Mouse (Mus musculus): ENCODE measurements around the gene Tbc1d22a.
"Not testable (repeated sequence)": the region's sequence is repeated elsewhere in the genome, so short reads cannot be mapped to it uniquely, and the experiment has no call there.

Tbc1d22a gene

GRCm38 (mm10) chr15:86181321-86181720 is 32.9 kb upstream of the Tbc1d22a start:
- not testable (repeated sequence) for DNase-seq (ENCODE audit: low read depth)

- no peak for DNase-seq (ENCODE audit: low read depth)
Measured at GRCm38 (mm10) chr15:86181941-86182439, 32.3 kb upstream of the Tbc1d22a start.

GRCm38 (mm10) chr15:86182646-86183045 is 31.6 kb upstream of the Tbc1d22a start:
- DNase-seq (ENCODE audit: low read depth) = no peak

GRCm38 (mm10) chr15:86183484-86183883 is 30.8 kb upstream of the Tbc1d22a start:
- no peak for DNase-seq (ENCODE audit: low read depth)

GRCm38 (mm10) chr15:86184071-86184470 is 30.2 kb upstream of the Tbc1d22a start:
- DNase-seq (ENCODE audit: low read depth) = no peak

GRCm38 (mm10) chr15:86184851-86185688 is 29.2 kb upstream of the Tbc1d22a start:
- no peak for DNase-seq (ENCODE audit: low read depth)

- peak; percentile 39 for DNase-seq (ENCODE audit: low read depth)
Measured at GRCm38 (mm10) chr15:86185689-86186569, 28.3 kb upstream of the Tbc1d22a start, which contains the start of gene Cerk. Gene Cerk, minus strand, starts transcription at chr15:86186141.

- no peak for DNase-seq (ENCODE audit: low read depth)
Measured at GRCm38 (mm10) chr15:86186686-86187085, 27.6 kb upstream of the Tbc1d22a start.

GRCm38 (mm10) chr15:86188186-86188585 is 26.1 kb upstream of the Tbc1d22a start:
- DNase-seq (ENCODE audit: low read depth) = no peak

GRCm38 (mm10) chr15:86188746-86189470 is 25.4 kb upstream of the Tbc1d22a start:
- no peak for DNase-seq (ENCODE audit: low read depth)

GRCm38 (mm10) chr15:86190387-86190786 is 23.9 kb upstream of the Tbc1d22a start:
- no peak for DNase-seq (ENCODE audit: low read depth)

GRCm38 (mm10) chr15:86191505-86191904 is 22.8 kb upstream of the Tbc1d22a start:
- no peak for DNase-seq (ENCODE audit: low read depth)

GRCm38 (mm10) chr15:86191933-86192332 is 22.3 kb upstream of the Tbc1d22a start:
- no peak for DNase-seq (ENCODE audit: low read depth)

GRCm38 (mm10) chr15:86194676-86195453 is 19.4 kb upstream of the Tbc1d22a start:
- DNase-seq (ENCODE audit: low read depth) = not testable (repeated sequence)

- no peak for DNase-seq (ENCODE audit: low read depth)
Measured at GRCm38 (mm10) chr15:86199052-86199451, 15.2 kb upstream of the Tbc1d22a start.

GRCm38 (mm10) chr15:86199482-86199881 is 14.8 kb upstream of the Tbc1d22a start:
- DNase-seq (ENCODE audit: low read depth) = no peak

GRCm38 (mm10) chr15:86200169-86200568 is 14.1 kb upstream of the Tbc1d22a start:
- DNase-seq (ENCODE audit: low read depth) = no peak

- DNase-seq (ENCODE audit: low read depth) = no peak
Measured at GRCm38 (mm10) chr15:86201095-86201494, 13.2 kb upstream of the Tbc1d22a start.

GRCm38 (mm10) chr15:86201696-86202330 is 12.4 kb upstream of the Tbc1d22a start:
- no peak for DNase-seq (ENCODE audit: low read depth)

GRCm38 (mm10) chr15:86202640-86203039 is 11.6 kb upstream of the Tbc1d22a start:
- no peak for DNase-seq (ENCODE audit: low read depth)

Measured in c-Kit-positive CD71-positive TER-119-negative erythroid progenitor cells, embryonic 14.5 days (primary cell).